Mouse (Mus musculus) embryonic facial prominence, embryonic 12.5 days (tissue): ENCODE data around the gene Mansc1. TPM values are rescaled to one million over a fixed set of nuclear protein-coding genes. Genes with fewer than 3 reads are reported as not detected.
A peak's percentile ranks its signal among the peaks of the same experiment; 100 is the strongest.

Experiments
- ATAC-seq: fragments of 200-750 bp; cut with Nextera tagmentation; 2 replicates; pipeline ENCODE4 v1.8.0; 2017; ENCODE audit not compliant: insufficient number of reproducible peaks, insufficient read depth, low FRiP score, low TSS enrichment
- H3K27ac ChIP-seq: fragments of 300-500 bp; sonication (generic); 2 replicates; pipeline ENCODE4 v1.5.1; 2016; ENCODE audit warnings: mild to moderate bottlenecking
- H3K27me3 ChIP-seq: fragments of 300-500 bp; sonication (generic); 2 replicates; pipeline ENCODE4 v1.6.1; 2016; ENCODE audit warnings: mild to moderate bottlenecking, moderate library complexity
- H3K36me3 ChIP-seq: fragments of 300-500 bp; sonication (generic); 2 replicates; pipeline ENCODE4 v1.6.1; 2016; ENCODE audit warnings: mild to moderate bottlenecking
- H3K4me1 ChIP-seq: fragments of 300-500 bp; sonication (generic); 2 replicates; pipeline ENCODE4 v1.6.1; 2016
- H3K4me2 ChIP-seq: fragments of 300-500 bp; sonication (generic); replicated peaks from 2 replicates; pipeline ENCODE4 v1.6.1; 2016; ENCODE audit warnings: mild to moderate bottlenecking, moderate library complexity
- H3K4me3 ChIP-seq: fragments of 300-500 bp; sonication (generic); 2 replicates; pipeline ENCODE4 v1.5.1; 2016; ENCODE audit warnings: mild to moderate bottlenecking
- H3K9ac ChIP-seq: fragments of 300-500 bp; sonication (generic); 2 replicates; pipeline ENCODE4 v1.6.1; 2016; ENCODE audit warnings: mild to moderate bottlenecking, moderate library complexity
- H3K9me3 ChIP-seq: fragments of 300-500 bp; sonication (generic); 2 replicates; pipeline ENCODE4 v1.6.1; 2016; ENCODE audit warnings: mild to moderate bottlenecking, moderate library complexity
- WGBS: fragments of 180-500 bp; shearing (Covaris S2); methylation state at CpG from one replicate; pipeline ENCODE4 v1.1.7; 2016; 5-methylcytosine and 5-hydroxymethylcytosine counted together
- polyA plus RNA-seq: library from polyadenylated mRNA; unstranded; fragments of >200 nt; fragmentation: Nextera tagmentation; extraction: Ambion mirVana; gene quantifications from 2 replicates; pipeline ENCODE4 v1.2.1, GENCODE M21; 2016

The Mansc1 gene
- polyA plus RNA-seq, 1 experiment from 2014 or later: 0.75 TPM

DNA sequence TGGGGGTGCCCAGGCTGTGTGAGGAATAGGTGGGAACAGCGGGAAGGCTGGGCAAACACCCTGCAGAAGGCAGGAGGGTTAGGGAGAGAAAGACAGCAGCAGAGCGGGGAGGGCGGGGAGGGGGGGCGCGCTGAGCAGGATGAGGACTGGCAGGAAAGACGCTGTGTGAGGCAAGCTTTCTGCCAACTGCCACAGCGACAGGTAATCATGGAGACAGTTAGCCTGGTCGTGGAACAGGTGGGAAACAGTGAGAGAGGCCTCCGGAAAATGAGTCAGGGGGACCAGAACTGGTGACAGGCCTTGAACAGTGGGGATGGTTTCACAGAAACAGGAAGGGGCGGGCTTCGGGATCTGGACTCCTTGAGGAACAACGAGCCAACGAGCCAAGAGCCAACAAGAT lies 20.4 kb downstream of the Mansc1 start:
- Histone ChIP-seq H3K4me2 (no peak overlapping the region), H3K4me1 (peaks cover 3% of the 10 kb centered on the region; the same call in 1 of the 2 replicates), H3K9ac (no peak overlapping the region), H3K36me3 (no peaks in the 10 kb centered on the region), H3K9me3 (no peaks in the 10 kb centered on the region), H3K27ac (no peak overlapping the region), H3K27me3 (no peaks in the 10 kb centered on the region), H3K4me3 (no peak overlapping the region)
- ATAC-seq: no peak
- WGBS: 71% methylated on average over 13 of the region's 13 CpGs

DNA sequence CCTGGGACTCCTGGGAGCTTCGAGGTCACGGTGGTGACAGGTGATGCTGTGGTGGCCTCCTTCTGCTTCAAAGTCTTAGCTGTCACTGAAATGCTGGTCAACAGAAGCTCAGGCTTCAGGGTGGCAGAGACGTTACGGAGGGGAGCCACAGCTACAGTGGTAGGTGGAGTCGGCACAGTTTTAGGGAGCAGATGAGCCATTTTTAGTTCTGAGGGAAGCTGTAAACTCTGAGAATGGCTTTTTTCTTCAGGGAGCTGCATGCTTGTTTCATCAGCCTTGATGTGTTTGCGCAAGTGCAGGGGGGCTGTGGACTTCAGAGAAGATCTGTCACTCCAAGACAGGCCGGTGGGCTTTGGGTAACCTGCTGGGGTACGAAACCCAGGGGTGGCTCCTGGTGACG lies 21.9 kb downstream of the Mansc1 start:
- Histone ChIP-seq H3K27ac (no peak overlapping the region), H3K4me3 (no peak overlapping the region), H3K27me3 (no peaks in the 10 kb centered on the region), H3K9ac (no peak overlapping the region), H3K4me1 (peaks cover 8% of the 10 kb centered on the region; the same call in 1 of the 2 replicates), H3K9me3 (no peaks in the 10 kb centered on the region), H3K36me3 (no peaks in the 10 kb centered on the region), H3K4me2 (no peak overlapping the region)
- ATAC-seq: no peak
- WGBS: 83% methylated on average over 9 of the region's 9 CpGs

DNA sequence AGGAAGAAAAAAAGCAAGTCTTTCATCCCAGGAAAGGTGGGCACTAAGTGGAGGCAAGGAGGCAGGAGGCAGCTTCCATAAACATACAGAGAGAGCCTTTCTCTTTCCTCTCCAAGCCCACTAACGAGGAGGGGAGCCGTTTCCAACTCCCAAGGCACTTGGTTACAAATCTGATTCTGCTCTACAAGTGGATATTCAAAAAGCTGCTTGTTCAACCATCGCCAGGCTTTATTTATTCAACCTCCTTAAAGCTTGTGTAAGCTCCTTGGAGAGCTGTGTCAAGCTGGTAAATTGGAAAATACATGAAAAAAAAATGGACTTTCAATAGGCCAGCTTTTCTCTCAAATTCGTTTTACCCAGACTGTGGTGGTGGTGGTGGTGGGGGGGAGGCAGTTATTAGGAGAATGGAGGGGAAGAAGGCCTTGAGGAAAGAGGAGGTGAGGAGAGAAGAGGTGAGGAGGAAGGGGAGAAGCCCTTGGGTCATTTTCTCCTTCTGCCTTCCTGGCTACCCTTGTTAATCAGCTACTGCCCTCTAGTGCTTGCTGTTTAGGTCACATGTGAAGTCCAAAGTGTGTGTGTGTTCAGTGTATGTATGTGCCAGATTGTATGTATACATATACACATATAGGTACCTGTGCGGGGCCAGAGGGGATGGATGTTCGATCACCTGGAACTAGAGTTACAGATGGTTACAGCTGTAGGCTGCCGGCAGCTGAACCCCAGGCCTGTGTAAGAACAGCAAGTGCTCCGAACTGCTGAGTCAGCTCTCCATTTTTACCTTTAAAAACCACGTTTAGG lies 25.1 kb downstream of the Mansc1 start:
- no peak overlapping the region for H3K4me3 ChIP-seq
- H3K4me2 ChIP-seq: no peak overlapping the region
- 46% methylated on average over 9 of the region's 9 CpGs for WGBS
- H3K9me3 ChIP-seq: no peaks in the 10 kb centered on the region
- H3K4me1 ChIP-seq: peaks cover 7% of the 10 kb centered on the region
- H3K36me3 ChIP-seq: no peaks in the 10 kb centered on the region
- no peak overlapping the region for H3K9ac ChIP-seq
- peak overlapping the region; percentile 58; the same call in 1 of the 2 replicates for H3K27ac ChIP-seq
- ATAC-seq: no peak
- H3K27me3 ChIP-seq: no peaks in the 10 kb centered on the region

GRCm38 (mm10) chr6:134606540-134606939 lies 25.7 kb downstream of the Mansc1 start:
- Histone ChIP-seq H3K9ac (no peak overlapping the region), H3K27me3 (no peaks in the 10 kb centered on the region), H3K36me3 (no peaks in the 10 kb centered on the region), H3K4me1 (peaks cover 13% of the 10 kb centered on the region), H3K4me3 (no peak overlapping the region), H3K9me3 (no peaks in the 10 kb centered on the region), H3K27ac (peak overlapping the region; percentile 58; the same call in 1 of the 2 replicates), H3K4me2 (no peak overlapping the region)
- 42% methylated on average over 6 of the region's 6 CpGs for WGBS
- ATAC-seq: no peak

DNA sequence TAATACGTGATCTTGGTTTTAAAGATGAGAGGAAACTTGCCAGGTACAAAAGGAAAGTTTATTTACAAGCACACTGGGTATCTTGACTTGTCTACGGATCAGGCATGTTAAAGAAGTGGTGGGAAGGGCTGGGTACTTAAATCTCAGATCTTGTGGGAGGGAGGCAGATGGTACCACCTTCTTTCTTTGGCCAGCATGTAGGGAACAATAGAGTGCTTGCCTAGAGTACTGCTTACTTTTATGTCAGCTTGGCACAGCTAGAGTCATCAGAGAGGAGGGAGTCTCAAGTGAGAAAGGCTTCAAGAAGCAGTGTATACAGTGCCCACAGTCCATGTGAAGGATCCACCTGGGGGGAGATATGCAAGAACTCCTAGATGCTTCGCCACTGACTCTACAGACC lies 27.1 kb downstream of the Mansc1 start:
- Histone ChIP-seq H3K27ac (no peak overlapping the region), H3K9ac (no peak overlapping the region)
- WGBS: 90% methylated on average over 3 of the region's 3 CpGs

DNA sequence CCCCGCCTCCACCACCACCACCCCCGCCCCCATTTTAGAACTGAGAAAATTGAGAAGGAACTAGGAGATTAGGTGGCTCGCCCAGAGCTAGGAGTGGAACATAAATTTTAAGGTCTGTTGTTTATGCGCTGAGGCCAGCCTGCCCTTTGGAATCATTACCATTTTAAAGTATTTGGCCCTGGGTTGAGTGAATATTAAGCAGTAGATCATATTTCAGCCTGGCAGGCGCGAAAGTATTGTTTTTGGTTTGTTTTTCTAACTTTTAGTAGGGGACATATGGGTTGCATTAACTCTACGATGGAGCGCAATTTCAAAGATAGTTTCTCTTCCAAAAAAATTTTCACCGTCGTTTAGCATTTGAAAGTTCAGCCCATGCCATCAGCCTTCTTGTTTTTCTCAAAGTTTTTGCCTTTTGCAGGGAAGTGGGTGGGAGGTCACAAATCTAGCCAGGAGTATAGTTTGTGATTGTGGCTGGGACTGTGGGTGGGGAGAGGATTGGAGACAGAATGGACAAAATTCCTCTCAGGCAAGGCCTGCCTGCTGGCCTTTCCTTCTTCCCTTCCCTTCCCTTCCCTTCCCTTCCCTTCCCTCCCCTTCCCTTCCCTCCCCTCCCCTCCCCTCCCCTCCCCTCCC lies 29.8 kb downstream of the Mansc1 start:
- ATAC-seq: no peak
- H3K9ac ChIP-seq: no peak overlapping the region
- H3K4me2 ChIP-seq: 0 out of 2 replicates have a peak overlapping the region, but pooled peaks have one; percentile 9

More for the DNA sequence above, 27.1 kb downstream of the Mansc1 start:
- ATAC-seq: no peak
- Histone ChIP-seq H3K27me3 (no peaks in the 10 kb centered on the region), H3K4me3 (no peak overlapping the region), H3K4me1 (peaks cover 14% of the 10 kb centered on the region), H3K4me2 (no peak overlapping the region), H3K9me3 (no peaks in the 10 kb centered on the region), H3K36me3 (no peaks in the 10 kb centered on the region)

GRCm38 (mm10) chr6:134601766-134602165 lies 30.5 kb downstream of the Mansc1 start:
- Histone ChIP-seq H3K4me1 (peaks cover 14% of the 10 kb centered on the region), H3K9ac (no peak overlapping the region), H3K4me2 (0 out of 2 replicates have a peak overlapping the region, but pooled peaks have one; percentile 9), H3K9me3 (no peaks in the 10 kb centered on the region), H3K27ac (peak overlapping the region; percentile 81), H3K4me3 (no peak overlapping the region), H3K27me3 (no peaks in the 10 kb centered on the region), H3K36me3 (no peaks in the 10 kb centered on the region)
- no peak for ATAC-seq
- WGBS: 31% methylated on average over 3 of the region's 3 CpGs

More for the DNA sequence above, 29.8 kb downstream of the Mansc1 start:
- 10% methylated on average over 10 of the region's 10 CpGs for WGBS
- Histone ChIP-seq H3K27ac (peak overlapping the region; percentile 81), H3K9me3 (no peaks in the 10 kb centered on the region), H3K36me3 (no peaks in the 10 kb centered on the region), H3K27me3 (no peaks in the 10 kb centered on the region), H3K4me1 (peaks cover 14% of the 10 kb centered on the region), H3K4me3 (no peak overlapping the region)

- Histone ChIP-seq H3K9ac (no peak overlapping the region), H3K4me2 (no peak overlapping the region), H3K27ac (peak overlapping the region; percentile 81), H3K4me1 (peaks cover 12% of the 10 kb centered on the region), H3K36me3 (no peaks in the 10 kb centered on the region), H3K27me3 (no peaks in the 10 kb centered on the region), H3K9me3 (no peaks in the 10 kb centered on the region), H3K4me3 (no peak overlapping the region)
- 60% methylated on average over 7 of the region's 7 CpGs for WGBS
- no peak for ATAC-seq
Observed at GRCm38 (mm10) chr6:134601130-134601529, 31.2 kb downstream of the Mansc1 start.

DNA sequence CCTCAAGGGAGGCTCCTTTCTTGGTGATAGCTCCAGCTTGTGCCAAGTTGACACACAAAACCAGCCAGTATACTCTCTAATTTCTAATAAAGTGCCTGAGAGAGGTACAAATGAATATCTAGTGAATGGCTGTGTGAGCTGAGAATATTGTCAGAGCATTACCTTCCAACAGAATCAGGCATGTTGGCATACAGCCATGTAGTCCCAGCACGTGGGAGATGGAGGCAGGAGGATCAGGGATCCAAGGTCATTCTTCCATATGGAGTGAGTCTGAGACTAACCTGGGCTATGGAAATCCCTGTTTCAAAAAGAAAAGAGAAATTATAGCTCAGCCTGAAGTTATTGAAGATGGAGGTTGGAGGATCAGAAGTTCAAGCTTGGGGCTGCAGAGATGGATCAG lies 33.0 kb downstream of the Mansc1 start:
- H3K4me1 ChIP-seq: peaks cover 9% of the 10 kb centered on the region
- no peaks in the 10 kb centered on the region for H3K27me3 ChIP-seq
- no peak overlapping the region for H3K4me3 ChIP-seq
- no peak overlapping the region for H3K9ac ChIP-seq
- H3K36me3 ChIP-seq: no peaks in the 10 kb centered on the region
- no peak for ATAC-seq
- no peaks in the 10 kb centered on the region for H3K9me3 ChIP-seq
- H3K4me2 ChIP-seq: no peak overlapping the region
- H3K27ac ChIP-seq: no peak overlapping the region
- 66% methylated on average over 1 of the region's 1 CpGs for WGBS

DNA sequence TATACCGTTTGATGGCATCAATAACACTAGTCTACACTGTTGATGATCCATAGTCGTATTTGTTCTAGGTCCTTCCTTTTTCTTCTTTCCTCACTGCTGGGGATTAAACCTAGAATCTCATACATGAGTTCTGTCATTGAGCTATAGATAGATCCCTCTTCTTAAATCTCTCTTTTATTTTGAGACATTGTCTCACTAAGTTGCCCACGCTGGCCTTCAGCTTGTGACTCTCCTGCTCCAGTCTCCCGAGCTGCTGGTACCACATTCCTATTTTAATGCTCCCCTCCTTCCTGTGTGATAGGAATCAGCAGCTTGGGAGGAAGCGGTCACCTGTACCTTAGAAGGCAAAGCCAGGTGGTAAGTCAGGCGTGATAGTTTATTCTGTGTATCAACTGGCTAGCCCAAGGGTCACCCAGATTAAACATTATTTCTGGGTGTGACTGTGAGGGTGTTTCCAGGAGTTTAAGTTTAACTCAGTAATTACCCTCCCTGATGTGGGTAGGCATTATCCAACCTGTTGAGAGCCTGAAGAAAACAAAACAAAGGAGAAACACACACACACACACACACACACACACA lies 34.5 kb downstream of the Mansc1 start:
- no peaks in the 10 kb centered on the region for H3K9me3 ChIP-seq
- no peaks in the 10 kb centered on the region for H3K36me3 ChIP-seq
- no peak for ATAC-seq
- H3K9ac ChIP-seq: no peak overlapping the region
- 88% methylated on average over 6 of the region's 6 CpGs for WGBS
- no peaks in the 10 kb centered on the region for H3K27me3 ChIP-seq
- no peak overlapping the region for H3K27ac ChIP-seq
- peaks cover 9% of the 10 kb centered on the region for H3K4me1 ChIP-seq
- no peak overlapping the region for H3K4me3 ChIP-seq
- H3K4me2 ChIP-seq: no peak overlapping the region

- Histone ChIP-seq H3K4me2 (no peak overlapping the region), H3K9me3 (no peaks in the 10 kb centered on the region), H3K27me3 (no peaks in the 10 kb centered on the region), H3K4me3 (no peak overlapping the region), H3K36me3 (no peaks in the 10 kb centered on the region), H3K9ac (no peak overlapping the region), H3K27ac (no peak overlapping the region), H3K4me1 (no peaks in the 10 kb centered on the region)
- 71% methylated on average over 18 of the region's 21 CpGs for WGBS
- ATAC-seq: no peak
Observed at GRCm38 (mm10) chr6:134594569-134595442, 37.5 kb downstream of the Mansc1 start.
